Mouse (Mus musculus): ENCODE results near the gene Zfp385a.
A peak's percentile ranks its signal among the peaks of the same experiment; 100 is the strongest.

Zfp385a gene

GRCm38 (mm10) chr15:103336996-103337667 lies 2.8 kb downstream of the Zfp385a start:
- peak; percentile 67 for DNase-seq (ENCODE audit: low read depth, low spot score)

DNA sequence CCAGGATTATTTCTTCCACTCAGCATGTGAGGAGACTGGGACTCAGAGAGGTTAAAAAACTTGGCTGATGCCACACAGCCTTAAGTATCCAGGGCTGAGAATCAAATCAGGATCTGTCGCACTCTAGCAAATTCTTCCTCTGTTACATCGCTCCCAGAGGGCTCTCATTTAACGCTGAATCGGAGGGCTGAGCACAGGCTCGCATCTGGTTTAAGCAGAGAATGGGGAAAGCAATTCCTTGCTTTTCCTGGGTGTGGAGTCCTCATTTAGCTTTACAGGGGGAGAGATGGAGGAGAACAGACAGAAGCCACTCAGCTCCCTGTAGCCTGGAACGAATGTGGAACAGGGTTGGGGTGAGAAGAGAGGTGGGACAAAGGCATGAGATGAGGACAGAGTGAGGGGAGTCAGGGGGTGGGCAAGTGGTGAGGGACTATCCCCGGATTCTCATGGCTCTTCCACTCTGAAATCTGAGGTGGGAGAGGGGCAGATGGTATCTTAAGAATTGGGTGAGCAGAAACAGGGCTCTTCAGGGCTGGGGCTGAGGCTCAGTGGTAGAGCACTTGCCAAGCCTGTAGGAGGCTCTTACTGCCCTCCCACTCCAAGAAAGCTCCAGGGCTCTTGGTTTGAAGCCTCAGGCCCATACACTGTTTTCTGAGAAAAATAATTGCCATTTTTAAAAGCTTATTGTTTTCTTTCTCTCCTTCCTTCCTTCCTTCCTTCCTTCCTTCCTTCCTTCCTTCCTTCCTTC lies 4.2 kb downstream of the Zfp385a start:
- DNase-seq (ENCODE audit: low read depth, low spot score) = no peak

GRCm38 (mm10) chr15:103335040-103335439 lies 4.9 kb downstream of the Zfp385a start:
- DNase-seq (ENCODE audit: low read depth, low spot score) = no peak

DNA sequence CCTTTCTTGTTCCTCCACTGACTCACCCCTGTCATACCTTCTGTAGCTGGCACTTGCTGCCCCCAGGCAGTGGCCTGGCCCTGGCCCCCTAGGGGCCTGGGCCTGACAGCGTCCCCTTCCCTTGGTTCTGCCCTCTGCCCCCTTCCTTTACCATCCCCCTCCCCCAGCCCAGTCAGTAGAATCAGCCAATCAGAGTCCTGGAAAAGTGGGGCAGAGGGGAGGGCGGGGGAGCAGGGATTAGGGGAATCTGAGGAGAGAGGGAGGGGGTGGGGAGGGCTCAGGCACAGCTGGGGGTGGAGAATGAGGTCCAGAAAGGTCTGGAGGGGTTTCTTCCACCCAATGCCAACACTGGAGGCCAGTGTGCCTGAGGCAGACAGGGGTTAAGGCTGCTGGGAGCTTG lies 5.7 kb downstream of the Zfp385a start:
- no peak for DNase-seq (ENCODE audit: low read depth, low spot score)

DNA sequence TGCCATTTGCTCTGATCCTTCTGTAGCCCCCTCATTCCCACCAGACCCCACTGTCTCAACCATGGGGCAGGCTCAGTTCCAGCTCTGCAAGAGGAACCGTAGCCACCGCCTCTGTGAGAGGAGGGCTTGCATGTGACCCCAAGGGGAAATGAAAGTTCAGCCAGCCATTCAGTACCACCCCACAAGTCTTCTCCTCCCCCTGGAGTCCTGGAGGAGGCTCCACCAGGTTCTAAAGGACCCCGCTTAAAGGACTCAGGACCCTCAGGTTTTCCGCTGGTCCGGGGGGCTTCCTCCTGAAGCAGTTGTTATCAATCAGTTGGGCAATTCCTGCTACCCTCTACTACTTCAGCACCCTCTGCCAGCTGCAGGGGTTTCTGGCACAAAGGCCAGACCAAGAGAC lies 6.2 kb downstream of the Zfp385a start:
- no peak for DNase-seq (ENCODE audit: low read depth, low spot score)

DNA sequence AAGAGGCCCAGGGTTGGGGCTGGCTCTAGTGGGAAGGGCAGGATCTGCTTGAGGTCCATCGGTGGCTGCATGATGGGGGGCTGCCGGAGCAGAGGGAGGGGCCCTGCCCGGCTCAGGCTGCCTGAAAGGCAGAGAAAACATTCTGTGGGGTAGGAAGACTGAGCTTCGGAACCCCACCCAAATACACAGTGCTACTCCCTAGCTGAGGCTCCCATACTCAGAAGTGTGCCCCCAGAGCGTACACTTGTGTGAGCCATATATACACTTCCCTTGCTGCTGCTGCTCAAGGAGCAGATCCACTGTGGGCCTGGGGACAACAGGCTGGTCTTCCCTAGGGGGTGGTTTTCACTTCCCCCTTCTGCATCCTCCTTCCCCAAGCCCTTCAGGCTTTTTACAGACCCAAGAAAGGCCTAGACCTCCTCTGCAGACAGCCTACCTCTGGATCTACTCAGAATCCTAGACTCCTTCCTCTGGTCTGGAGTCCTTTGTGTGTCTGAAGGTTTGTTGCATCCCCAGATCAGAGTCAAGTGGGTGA lies 6.7 kb downstream of the Zfp385a start:
- no peak for DNase-seq (ENCODE audit: low read depth, low spot score)

GRCm38 (mm10) chr15:103323455-103324247 lies 16.2 kb downstream of the Zfp385a start:
- peak; percentile 76 for DNase-seq (ENCODE audit: low read depth, low spot score)

- DNase-seq (ENCODE audit: low read depth, low spot score) = no peak
Measured at GRCm38 (mm10) chr15:103323070-103323454, 16.8 kb downstream of the Zfp385a start.

DNA sequence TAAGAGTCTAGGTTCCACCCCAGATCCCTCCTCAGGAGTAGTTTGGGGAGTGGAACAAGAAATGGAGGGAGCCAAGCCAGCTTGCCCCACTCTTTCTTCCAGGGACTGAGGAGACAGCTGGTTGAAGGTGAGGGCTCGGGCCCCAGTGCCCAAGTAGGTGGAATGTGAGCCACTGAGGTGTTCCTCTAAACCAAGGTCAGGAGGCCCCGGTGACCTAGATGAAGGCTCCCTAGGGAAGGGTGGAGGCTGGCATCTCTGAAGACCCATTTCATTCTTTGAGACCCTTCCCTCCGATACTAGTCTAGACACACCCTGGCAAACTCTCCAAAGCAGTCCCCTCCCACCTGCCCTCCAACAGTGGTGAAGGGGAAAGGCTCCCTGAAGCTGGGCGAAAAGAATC lies 17.5 kb downstream of the Zfp385a start:
- no peak for DNase-seq (ENCODE audit: low read depth, low spot score)

- peak; percentile 68 for DNase-seq (ENCODE audit: low read depth, low spot score)
Measured at GRCm38 (mm10) chr15:103321076-103321475, 18.8 kb downstream of the Zfp385a start.

- no peak for DNase-seq (ENCODE audit: low read depth, low spot score)
Measured at GRCm38 (mm10) chr15:103318201-103318816, 21.6 kb downstream of the Zfp385a start.

GRCm38 (mm10) chr15:103317731-103318130 lies 22.2 kb downstream of the Zfp385a start:
- DNase-seq (ENCODE audit: low read depth, low spot score) = no peak

- DNase-seq (ENCODE audit: low read depth, low spot score) = no peak
Measured at GRCm38 (mm10) chr15:103317120-103317519, 22.8 kb downstream of the Zfp385a start.

DNA sequence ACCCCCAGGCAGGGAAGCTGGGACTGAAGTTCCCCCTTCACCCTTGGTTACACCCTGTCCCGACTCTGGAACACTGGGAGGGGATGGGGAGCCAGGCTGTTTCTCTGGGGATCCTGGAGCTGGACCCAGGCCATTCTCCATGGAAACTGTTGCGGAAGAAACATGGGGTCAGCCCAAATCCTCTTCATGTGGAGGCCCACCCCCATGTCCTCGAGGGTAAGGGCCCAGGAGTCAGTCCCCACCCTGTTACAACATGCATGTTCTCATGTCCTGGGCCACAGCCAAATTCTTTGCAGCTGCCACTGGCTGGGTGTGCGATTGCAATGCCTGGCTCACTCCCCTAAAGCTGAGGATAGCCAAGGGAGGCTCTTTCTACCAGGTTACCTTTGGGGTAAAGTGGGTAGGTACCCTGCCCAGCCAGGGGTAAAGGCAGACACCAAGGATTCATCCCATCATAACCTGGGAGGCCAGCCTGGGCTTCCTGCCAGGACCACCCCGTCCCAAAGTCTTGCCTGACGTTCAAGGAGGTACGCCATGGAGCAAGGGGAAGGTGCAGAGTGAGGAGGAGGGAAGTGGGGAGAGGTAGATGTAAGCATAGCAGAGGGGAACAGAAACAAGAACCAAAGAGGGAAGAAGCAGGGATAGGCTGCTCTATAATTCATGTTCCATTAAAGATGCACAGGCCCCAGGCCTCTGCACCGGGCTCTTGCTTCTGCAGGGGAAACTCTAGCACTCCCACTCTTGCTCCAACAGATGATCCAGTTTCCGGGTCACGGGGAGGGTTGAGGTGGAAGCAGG lies 23.7 kb downstream of the Zfp385a start:
- no peak for DNase-seq (ENCODE audit: low read depth, low spot score)

DNA sequence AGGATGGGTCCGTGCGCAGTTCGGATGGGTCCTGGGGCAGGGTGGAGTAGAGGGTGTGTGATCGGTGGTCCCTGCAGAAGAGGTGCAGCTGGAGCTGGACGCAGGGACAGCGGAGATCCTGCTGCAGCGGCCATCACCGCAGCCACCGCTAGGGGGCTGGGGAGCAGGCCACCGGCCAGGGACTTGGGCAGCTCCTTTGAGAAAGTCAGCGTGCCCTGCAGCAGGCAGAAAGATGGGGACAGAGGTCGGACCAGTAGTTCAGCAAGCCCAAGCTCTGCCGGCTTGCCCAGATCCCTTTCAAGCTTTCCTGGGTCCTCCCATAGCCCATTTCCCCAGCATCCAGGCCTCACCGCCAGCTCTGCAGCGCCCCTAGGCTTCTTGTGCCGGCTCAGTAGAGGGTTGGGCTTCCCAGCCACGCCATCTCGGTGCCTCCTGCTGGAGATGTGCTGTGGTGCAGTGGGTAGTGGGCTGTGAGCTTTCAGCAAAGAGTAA lies 24.8 kb downstream of the Zfp385a start:
- DNase-seq (ENCODE audit: low read depth, low spot score) = peak; percentile 89

DNA sequence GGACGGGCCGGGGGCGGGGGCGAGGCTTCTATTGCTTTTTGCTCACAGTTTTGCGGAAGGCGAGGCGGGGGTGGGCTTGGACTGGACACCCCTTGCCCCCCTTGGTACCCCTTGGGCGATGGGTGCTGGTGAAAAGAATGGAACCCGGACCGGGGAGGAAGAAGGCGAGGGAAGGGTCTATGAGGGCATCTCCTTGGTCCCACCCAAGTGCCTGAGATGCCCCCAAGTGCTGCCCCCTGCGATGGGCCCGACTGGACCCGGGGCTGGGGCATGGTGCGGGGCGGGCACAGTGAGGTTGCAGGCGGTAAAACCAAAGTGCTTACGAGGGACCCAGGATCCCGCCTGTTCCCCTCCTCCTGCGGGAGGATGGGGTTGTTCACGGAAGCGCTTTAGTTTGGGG lies 25.7 kb downstream of the Zfp385a start:
- DNase-seq (ENCODE audit: low read depth, low spot score) = no peak

DNA sequence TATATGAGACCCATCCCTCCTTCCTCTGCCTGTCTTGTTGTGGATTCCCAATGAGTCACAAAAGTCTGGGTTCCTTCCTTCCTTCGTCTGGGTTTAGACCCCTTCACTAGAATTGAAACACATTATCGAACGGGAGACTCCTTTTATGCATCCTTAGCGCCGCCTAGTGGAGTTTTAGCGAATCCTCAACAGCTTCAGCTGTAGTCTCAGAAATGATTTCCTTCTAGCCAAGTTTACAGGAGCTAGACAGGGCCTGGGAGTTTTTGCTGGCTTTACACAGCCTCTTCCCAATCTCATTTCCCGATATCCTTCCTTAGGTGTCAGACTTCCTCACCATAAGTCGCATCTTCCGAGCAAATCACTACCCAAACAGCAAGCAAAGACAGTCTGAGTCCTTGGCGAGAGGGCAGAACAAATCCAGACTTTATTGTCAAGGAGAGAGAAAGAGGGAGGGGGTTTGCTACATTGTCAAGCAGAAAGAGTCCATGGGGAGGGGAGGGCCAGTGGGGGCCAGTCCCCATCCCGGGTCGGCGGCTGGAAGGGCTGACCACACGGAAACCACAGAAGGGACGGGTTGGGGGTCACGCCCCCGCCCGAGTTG lies 26.3 kb downstream of the Zfp385a start:
- DNase-seq (ENCODE audit: low read depth, low spot score) = peak; percentile 81

DNA sequence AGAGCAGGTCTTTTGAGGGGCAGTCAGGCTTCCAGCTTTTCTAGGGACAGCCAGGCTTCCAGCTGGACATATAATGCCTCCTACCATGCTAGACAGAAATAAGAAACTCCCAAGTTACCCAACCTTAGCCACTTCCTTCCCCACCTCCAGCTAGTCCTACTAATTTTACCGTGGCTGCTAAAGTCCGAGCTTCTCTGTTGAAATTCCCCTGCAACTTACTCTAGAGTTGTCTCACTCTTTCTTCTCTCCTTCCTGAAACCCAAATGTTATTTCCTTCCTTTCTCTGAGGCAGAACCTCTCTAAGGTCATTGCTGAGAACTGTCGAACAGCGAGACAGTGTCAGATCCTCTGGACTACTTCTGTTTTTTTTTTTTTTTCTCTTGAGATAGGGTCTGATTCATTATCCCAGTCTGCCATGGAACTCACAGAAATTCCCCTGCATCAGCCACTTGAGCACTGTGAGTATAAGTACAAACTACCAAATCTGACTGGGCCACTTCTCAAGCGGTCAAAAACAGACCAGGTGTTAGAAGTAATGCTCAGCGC lies 29.5 kb downstream of the Zfp385a start, which contains the start of gene Gpr84:
Gene Gpr84 (minus strand): TSS at position 248 of the 546 bp plus-strand sequence.
- DNase-seq (ENCODE audit: low read depth, low spot score) = no peak

- DNase-seq (ENCODE audit: low read depth, low spot score) = no peak
Measured at GRCm38 (mm10) chr15:103308876-103309580, 30.9 kb downstream of the Zfp385a start.
